Mouse (Mus musculus): ENCODE results near the gene Tmem132a. TPM values are rescaled to one million over a fixed set of nuclear protein-coding genes. Genes with fewer than 3 reads are reported as not detected.

The Tmem132a gene
- total and polyA plus RNA-seq, 3 experiments: not detected

DNA sequence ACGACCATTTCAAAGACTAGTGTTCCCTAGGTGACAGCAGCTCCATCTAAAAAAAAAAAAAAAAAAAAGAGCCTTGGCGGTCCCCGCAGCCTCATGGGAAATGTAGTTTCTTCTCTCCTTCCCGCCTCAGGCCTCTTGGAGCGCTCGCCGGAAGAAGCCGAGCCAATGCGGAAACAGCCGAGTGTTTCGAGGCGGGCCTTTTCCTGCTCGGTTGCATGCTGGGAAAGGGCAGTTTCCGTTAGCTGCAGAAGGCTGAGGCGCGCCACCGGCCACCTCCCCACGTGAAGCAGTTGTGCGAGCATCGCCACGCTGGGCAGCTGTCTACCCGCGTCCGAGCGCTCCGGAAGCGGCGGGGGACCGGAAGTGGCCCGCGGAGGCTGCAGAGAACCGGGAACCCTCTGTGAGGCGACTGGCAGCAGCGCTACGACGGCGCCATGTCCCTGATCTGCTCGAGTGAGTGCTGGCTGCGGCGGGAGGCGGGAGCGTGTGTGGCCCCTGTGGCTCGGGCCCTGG lies 25.3 kb upstream of the Tmem132a start, which contains the start of gene Prpf19:
TSS of gene Prpf19 (plus strand) at position 216 of the 513 bp plus-strand sequence.
- Histone ChIP-seq H3K9me3 (replicated peaks; ENCODE audit: insufficient read depth, low read length) (no peaks in the 10 kb centered on the region), H3K27ac (ENCODE audit: control insufficient read depth, low read depth, low read length) (peak within 1 kb of the TSS; percentile 78), H3K27me3 (ENCODE audit: control insufficient read depth in 1 of 2, insufficient read depth in 2 of 2, low read length in 2 of 2) (peaks cover 0 to 3% of the 10 kb centered on the region in 2 experiments; a peak in 3 of 4 replicates), H3K4me1 (ENCODE audit: control insufficient read depth in 1 of 2, insufficient read depth in 2 of 2, low read length in 2 of 2) (peaks cover 0 to 7% of the 10 kb centered on the region in 2 experiments; a peak in 1 of 4 replicates), H3K36me3 (ENCODE audit: control insufficient read depth in 1 of 2, insufficient read depth in 2 of 2, low read length in 2 of 2) (peaks cover 2 to 13% of the 10 kb centered on the region in 2 experiments; a peak in 3 of 4 replicates), H3K4me3 (ENCODE audit: control insufficient read depth in 1 of 2, insufficient read depth in 1 of 2, low read depth in 2 of 2, low read length in 2 of 2) (peak within 1 kb of the TSS; percentile 69 to 97), H3K79me2 (ENCODE audit: control insufficient read depth, insufficient read depth, low read length, poor library complexity) (peaks cover 35% of the 10 kb centered on the region), H3K9ac (ENCODE audit: control insufficient read depth, low read depth, low read length, poor library complexity, severe bottlenecking) (peak within 1 kb of the TSS; percentile 97)
- TF ChIP-seq MYC (IDR thresholded peaks at IDR 0.05; ENCODE audit: low read depth, low read length) (peak; percentile 94), E2F4 (IDR thresholded peaks at IDR 0.05; ENCODE audit: borderline replicate concordance, low read depth, low read length) (peak; percentile 91), ELF1 (IDR thresholded peaks at IDR 0.05; ENCODE audit: low read depth, low read length) (peak; percentile 96), NELFE (IDR thresholded peaks at IDR 0.05; ENCODE audit: low read depth, low read length) (peak; percentile 94), NRF1 (IDR thresholded peaks at IDR 0.05; ENCODE audit: insufficient read depth, low read depth, low read length, poor library complexity, severe bottlenecking) (0 out of 2 replicates have a peak, but pooled peaks have one; percentile 4), USF1 (IDR thresholded peaks at IDR 0.05; ENCODE audit: low read depth, low read length) (no peak), SIN3A (IDR thresholded peaks at IDR 0.05; ENCODE audit: low read length) (peak; percentile 93), EP300 (IDR thresholded peaks at IDR 0.05; ENCODE audit: low read depth in 1 of 2, low read length in 2 of 2) (no peak), CHD1 (IDR thresholded peaks at IDR 0.05; ENCODE audit: low read depth, low read length) (no peak), HCFC1 (IDR thresholded peaks at IDR 0.05; ENCODE audit: low read depth, low read length) (peak; percentile 99), ZNF384 (IDR thresholded peaks at IDR 0.05; ENCODE audit: low read depth, low read length) (peak; percentile 100), MXI1 (IDR thresholded peaks at IDR 0.05; ENCODE audit: low read depth, low read length) (peak; percentile 98), TCF12 (IDR thresholded peaks at IDR 0.05; ENCODE audit: low read depth, low read length) (0 out of 2 replicates have a peak, but pooled peaks have one; percentile 21), MAX (IDR thresholded peaks at IDR 0.05; ENCODE audit: low read length) (peak; percentile 87), POLR2AphosphoS2 (IDR thresholded peaks at IDR 0.05; ENCODE audit: low read length) (peak; percentile 84), ZKSCAN1 (IDR thresholded peaks at IDR 0.05; ENCODE audit: low read depth, low read length) (peak; percentile 73; the same call in 1 of the 2 replicates), POLR2A (IDR thresholded peaks at IDR 0.05; ENCODE audit: control insufficient read depth in 1 of 2, insufficient read depth in 1 of 2, low read depth in 1 of 2, low read length in 2 of 2, poor library complexity in 1 of 2) (peak; percentile 96 to 97), ZC3H11A (IDR thresholded peaks at IDR 0.05; ENCODE audit: low read depth, low read length) (no peak), TBP (IDR thresholded peaks at IDR 0.05; ENCODE audit: low read depth, low read length) (peak; percentile 55), RAD21 (IDR thresholded peaks at IDR 0.05; ENCODE audit: low read depth, low read length) (no peak), POLR2AphosphoS5 (IDR thresholded peaks at IDR 0.05; ENCODE audit: borderline replicate concordance, low read depth, low read length) (no peak), KAT2A (conservative IDR thresholded peaks at IDR 0.05; ENCODE audit: low read depth, low read length) (peak; percentile 87)
- peak; percentile 98 for DNase-seq (ENCODE audit: low read depth, low spot score)

Data from MEL (cell line).